Mouse (Mus musculus): Measurements from ENCODE around the gene Dab1.

- TF ChIP-seq CTCF (IDR thresholded peaks at IDR 0.05) (no peak), EP300 (IDR thresholded peaks at IDR 0.05) (no peak)
Measured at GRCm38 (mm10) chr4:103713921-103714320, 94.8 kb downstream of the Dab1 start.
